Mouse (Mus musculus) ovary, adult 18-20 months (tissue): ENCODE data around the gene Clip2.
"Not testable (repeated sequence)": the region's sequence is repeated elsewhere in the genome, so short reads cannot be mapped to it uniquely, and the experiment has no call there.

ENCODE experiments used
- DNase-seq: peaks from one replicate; pipeline ENCODE4 v3.0.0; 2022; ENCODE audit warnings: low spot score, mixed read lengths

The Clip2 gene

GRCm38 (mm10) chr5:134458416-134458815 is 93.8 kb downstream of the Clip2 start:
- DNase-seq = no peak

GRCm38 (mm10) chr5:134457371-134457770 is 94.9 kb downstream of the Clip2 start:
- DNase-seq = no peak

- peak; percentile 64 for DNase-seq
Measured at GRCm38 (mm10) chr5:134456503-134456962, 95.7 kb downstream of the Clip2 start, which contains the start of gene Gtf2ird1. TSS of gene Gtf2ird1 (minus strand) at chr5:134456716.

GRCm38 (mm10) chr5:134455914-134456423 is 96.3 kb downstream of the Clip2 start:
- no peak for DNase-seq

GRCm38 (mm10) chr5:134455186-134455895 is 96.9 kb downstream of the Clip2 start:
- no peak for DNase-seq

GRCm38 (mm10) chr5:134454421-134454820 is 97.8 kb downstream of the Clip2 start:
- DNase-seq = no peak

- DNase-seq = no peak
Measured at GRCm38 (mm10) chr5:134453577-134453976, 98.7 kb downstream of the Clip2 start.

- DNase-seq = not testable (repeated sequence)
Measured at GRCm38 (mm10) chr5:134446755-134447154, 105.5 kb downstream of the Clip2 start.

- DNase-seq = no peak
Measured at GRCm38 (mm10) chr5:134445895-134446294, 106.3 kb downstream of the Clip2 start.

- DNase-seq = no peak
Measured at GRCm38 (mm10) chr5:134445208-134445831, 106.9 kb downstream of the Clip2 start.

GRCm38 (mm10) chr5:134444473-134444872 is 107.8 kb downstream of the Clip2 start:
- DNase-seq = no peak

GRCm38 (mm10) chr5:134442066-134442465 is 110.2 kb downstream of the Clip2 start:
- no peak for DNase-seq

- DNase-seq = no peak
Measured at GRCm38 (mm10) chr5:134441105-134441504, 111.1 kb downstream of the Clip2 start.

GRCm38 (mm10) chr5:134440098-134440497 is 112.1 kb downstream of the Clip2 start:
- DNase-seq = peak; percentile 62

- no peak for DNase-seq
Measured at GRCm38 (mm10) chr5:134439481-134439880, 112.8 kb downstream of the Clip2 start.
